Mouse (Mus musculus) fibroblast of lung, adult 2 months (primary cell): ENCODE results near the gene 4930556J24Rik.
"Not testable (repeated sequence)": the region's sequence is repeated elsewhere in the genome, so short reads cannot be mapped to it uniquely, and the experiment has no call there.

Source experiments
- DNase-seq: peaks from one replicate; pipeline ENCODE4 v3.0.0-alpha.2; 2011; ENCODE audit warnings: low read depth

4930556J24Rik gene

DNA sequence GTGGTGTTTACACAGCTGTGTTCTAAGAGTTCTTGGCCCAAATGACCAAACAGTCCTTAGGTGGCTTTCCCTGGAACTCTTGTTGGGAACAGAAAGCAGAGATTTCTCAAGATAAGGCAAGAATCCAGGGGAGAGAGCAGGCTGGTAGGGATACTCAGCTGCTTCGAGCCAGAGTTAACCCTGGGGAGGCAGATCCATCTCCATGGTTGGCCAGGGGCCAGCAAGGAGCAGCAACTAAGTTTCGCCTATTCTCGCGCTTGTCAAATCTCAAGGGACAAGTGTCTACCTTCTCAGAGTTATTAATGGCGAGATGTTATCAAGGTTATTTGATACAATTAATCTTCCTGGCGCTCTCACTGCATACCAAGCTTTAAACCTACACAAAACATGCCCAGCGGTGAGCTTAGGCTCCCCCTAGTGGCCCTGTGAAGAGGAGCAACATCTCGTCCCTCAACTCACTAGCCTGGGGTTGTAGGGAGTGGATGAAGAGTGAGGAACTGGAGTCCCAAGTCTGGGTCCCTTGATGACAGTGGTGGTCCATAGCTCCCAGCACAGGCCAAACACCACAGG is 55.2 kb downstream of the 4930556J24Rik start:
- DNase-seq, result no peak

DNA sequence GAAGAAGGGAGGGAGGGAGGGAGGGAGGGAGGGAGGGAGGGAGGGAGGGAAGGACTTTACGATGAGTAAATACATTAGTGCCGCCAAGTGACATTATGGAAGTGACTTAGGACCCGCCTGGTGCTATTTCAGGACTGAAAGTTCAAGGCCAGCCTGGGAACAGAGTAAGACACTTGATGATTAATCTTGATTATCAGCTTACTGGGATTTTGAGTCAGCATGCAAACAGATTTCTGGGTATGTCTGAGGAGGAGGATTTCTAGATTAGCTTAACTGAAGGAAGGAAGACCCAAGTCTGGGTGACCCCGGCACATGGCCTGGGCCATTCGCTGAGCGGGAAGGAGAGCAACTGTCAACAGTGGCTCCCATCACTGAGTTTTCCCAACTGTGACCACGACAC is 56.1 kb downstream of the 4930556J24Rik start:
- DNase-seq, result no peak

DNA sequence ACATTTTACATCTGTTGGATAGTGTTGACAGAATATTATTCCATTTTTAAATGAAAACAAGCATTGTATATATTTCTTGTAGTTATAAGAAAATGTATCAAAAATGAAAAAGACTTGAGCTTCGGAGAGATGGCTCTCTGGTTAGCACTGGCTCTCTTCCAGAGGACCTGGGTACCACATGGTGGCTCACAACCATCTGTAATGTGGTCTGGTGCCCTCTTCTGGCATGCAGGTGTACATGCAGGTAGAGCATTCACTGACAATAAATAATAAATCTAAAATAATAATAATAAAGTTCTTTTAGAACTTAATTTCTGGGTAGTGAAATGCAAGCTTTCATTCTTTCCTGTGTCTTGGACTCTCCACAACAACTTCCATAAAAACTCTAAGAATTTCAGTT is 57.8 kb downstream of the 4930556J24Rik start:
- no peak for DNase-seq

DNA sequence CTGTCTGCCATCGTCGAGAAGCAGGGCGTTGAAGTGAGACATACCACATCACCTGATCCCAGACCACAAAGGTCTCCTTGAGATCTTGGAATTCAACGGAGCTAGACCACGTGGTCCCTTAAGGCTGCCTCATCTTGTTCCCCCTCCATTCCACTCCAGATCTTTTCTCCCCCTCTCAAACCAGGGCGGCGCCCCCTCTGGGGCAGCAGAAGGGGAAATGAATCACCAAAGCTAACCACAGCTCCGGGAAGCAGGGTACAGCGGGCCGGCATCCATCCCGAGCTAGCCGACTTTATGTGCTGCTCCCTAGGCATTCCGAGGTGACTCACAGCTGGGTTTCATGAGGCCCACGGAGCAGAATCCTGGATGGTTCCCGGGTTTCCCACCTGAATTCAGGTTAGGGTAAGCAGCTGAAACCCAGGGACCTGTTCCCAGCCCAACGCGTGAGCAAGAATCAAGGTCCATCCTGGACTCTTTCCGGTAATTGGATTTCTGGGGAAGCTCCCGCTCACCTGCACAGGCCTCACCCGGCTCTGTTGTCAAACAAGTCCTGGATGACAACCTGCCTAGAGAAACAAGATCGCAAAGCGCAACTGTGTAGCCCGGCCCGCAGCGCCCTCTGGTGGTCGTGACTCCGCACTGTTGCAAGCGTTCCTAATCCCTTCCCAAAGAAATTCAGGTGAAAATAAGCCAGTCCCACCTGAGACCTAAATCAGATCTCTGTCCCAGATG is 62.3 kb downstream of the 4930556J24Rik start, which contains the start of gene Slc35e4:
Gene Slc35e4, minus strand, starts transcription at position 556 of the 732 bp plus-strand sequence.
- DNase-seq, result peak; percentile 92

DNA sequence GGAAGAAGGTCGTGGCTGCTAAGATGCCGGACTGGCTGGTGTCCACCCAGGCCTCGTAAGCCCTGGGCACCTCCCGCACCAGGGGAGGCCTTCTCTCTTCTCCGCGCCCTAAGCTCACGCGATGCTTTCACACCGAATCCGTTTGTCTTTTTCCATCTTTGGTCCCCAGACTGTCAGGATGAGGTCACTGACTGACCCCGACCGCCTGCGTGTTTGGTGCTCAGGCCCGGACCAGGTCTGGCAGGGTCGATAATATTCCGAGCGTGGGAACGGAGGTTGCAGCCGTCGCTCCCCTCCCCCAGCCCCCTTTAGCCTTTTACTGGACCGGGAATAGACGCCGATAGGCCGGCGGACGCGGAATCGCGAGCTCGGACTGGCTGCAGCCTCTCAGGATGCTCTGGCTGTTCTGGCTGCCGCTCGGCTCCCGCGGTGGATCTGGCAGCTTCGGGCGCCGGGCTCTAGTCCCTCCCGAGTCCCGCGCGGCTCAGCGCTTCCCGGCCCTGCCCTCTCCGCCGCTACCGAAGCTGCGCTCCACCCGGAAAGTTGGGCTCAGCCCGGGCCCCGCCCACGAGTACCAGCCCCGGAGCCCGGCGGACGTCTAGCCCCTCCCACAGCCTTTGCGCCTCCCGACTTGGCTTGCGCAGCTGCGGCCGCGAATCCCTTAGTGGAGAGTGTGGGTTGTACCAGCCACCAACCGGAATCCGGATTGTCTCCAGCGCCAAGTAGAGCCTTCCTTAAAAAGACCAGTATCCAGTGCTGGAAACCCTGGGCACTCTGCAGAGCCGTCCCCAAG is 63.1 kb downstream of the 4930556J24Rik start:
- DNase-seq, result peak; percentile 91

DNA sequence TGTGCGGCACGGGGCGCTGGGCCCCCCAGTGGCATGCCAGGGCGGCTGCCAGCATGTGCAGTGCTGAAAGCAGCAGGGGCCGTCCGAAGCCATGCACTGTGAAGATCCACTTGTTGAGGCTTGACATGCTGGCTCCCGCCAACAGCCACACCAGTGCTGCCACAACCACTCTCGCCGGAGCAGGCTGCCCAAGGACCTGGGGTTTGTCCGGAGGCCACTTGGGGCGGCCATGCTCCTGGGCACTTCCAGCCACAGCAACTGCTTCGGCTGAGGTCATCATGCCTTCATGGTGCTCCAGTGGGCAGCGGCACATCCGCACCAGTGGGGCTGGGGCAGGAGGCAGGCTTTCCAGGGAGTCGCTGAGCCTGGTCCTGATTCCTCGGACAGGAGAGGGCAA is 63.7 kb downstream of the 4930556J24Rik start:
- no peak for DNase-seq

DNA sequence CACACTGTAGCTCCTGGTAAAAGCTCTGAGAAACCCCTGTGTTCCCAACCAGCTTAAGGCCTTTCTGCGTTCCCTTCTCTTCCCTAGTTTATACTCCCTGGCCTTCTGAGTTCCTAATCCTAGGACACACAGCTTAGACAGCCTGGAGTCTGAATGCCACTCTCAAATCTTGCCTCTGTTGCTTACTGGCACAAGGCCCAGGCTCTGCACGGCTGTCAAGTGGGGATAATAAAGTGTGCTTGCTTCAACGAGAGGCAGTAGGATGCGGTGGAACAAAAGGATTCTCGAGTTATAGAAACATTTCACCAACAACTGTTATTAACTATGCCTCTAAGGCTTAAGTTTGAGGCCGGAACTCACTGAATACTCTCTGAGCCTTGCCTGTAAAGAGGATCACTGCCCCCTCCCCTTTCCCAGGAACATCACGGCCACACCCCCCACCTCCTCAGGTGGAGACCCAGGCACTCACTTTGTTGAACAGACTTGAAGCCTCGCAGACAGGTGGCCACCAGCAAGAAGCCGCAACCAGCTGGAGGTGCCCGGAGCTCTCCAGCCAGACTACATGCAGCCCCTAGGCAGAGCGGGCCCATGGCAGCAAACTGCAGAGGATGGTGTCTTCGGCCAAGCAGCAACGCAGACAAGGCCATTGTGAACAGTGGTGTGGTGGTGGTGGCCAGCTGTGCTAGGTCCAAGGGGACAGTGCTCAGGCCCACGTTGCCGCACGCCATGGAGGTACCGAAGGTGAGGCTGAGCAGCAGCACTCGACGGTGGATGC is 64.3 kb downstream of the 4930556J24Rik start:
- no peak for DNase-seq

DNA sequence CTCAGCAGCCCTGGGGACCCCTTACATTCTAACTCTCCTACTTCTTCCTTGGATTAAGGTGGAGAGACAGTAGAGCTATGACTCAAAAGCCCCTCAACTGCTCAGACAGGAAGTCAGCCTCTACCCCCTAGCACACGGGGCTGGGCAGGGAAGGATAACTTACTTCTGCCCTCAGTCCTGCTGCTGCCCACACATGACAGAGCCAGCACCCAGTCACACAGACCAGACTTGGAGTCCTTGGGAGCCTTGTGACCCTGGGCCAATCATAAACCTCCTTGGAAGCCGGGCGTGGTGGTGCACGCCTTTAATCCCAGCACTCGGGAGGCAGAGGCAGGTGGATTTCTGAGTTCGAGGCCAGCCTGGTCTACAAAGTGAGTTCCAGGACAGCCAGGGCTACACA is 65.1 kb downstream of the 4930556J24Rik start:
- not testable (repeated sequence) for DNase-seq

DNA sequence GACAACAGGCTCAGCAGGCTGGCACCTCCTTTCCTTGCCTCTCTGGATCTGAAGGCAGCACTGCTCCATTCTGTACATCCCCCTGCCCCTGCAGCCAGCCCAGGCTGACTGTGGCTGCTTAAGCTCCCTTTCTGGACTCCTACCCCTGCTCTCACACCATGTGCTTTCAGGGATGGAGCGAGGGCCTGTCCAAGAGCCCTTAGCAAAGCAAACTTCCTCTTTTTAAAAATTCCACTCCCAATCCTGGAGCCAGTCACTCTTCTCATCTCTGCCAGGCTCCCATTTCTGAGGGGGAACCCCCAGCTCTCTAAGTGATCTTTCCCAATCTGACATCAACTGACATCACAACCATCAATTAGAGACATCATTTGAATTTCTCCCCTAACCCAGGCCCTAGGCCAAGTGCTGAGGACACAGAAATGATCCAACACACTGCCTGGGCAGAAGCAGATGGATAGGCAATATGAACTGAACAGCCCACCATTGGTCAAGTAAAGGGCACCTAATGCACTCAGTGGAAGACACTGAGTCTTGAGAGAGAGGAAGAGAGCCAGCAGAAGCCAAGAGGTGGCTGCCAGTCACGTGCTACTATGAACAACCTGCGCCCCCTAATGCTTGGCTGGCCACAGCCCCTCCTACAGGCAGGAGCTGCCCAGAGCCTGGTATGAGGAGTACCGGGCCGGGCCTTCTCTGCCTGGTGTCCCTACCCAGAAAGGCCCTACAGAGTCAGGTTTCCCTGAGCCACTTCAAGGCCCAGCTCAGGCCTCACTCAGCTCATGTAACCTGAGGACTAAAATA is 65.9 kb downstream of the 4930556J24Rik start:
- DNase-seq, result no peak

DNA sequence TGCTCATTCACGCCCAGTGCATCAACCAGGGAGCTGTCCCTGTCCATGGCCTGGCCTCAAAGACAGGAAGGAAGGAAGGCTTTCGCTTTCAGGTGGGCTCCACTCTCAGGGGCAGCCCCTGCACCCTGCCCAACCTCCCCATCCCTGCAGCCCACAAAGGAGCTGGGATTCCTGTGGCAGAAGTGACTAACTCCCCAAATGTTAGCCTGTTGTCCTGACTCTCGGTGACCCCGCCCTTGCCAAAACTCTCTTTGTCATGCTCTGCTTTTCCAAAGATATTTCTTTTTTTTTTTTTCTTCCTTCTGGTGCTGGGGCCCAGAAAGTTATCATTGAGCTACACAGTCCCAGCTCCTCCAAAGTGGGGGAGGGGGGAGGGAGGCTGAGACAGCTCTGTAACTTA is 67.3 kb downstream of the 4930556J24Rik start:
- DNase-seq, result no peak

DNA sequence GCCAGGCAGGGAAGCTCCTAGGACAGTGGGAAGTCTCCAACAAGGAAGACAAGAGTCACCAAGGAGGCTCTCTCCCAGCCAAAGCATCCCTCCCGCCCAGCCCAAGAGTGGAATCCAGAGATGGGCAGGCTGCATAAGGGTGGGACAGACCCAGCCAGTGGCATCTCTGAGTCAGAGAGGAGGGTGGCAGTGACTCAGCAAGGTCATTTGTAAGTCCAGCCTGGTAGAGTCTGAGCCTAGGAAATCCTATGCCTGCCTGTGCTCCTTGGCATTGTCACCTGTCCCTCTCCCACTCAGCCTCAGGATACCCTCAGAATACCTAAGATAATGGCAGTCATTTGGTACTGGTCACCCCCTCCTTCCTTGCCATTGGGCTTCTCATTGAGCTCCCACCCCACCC is 71.1 kb downstream of the 4930556J24Rik start:
- DNase-seq, result no peak

DNA sequence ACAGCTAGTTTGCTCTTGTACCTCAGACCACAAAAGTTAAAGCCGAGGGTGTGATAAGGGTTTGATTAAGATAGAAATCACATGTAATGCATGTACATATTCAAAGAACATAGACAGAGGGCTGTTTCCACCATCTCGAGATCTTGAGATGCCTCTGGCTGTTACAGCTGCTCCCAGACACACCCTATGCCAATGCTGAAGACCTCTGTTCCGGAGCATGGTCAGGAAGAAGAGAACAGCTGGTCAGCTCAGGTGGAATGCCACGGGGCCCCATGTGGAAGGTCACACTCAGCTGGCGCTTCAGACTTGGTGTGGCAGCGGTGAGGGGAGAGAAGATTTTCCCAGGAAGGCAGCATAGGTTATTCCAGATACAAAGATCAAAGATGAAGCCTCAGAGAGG is 71.9 kb downstream of the 4930556J24Rik start:
- DNase-seq, result no peak

DNA sequence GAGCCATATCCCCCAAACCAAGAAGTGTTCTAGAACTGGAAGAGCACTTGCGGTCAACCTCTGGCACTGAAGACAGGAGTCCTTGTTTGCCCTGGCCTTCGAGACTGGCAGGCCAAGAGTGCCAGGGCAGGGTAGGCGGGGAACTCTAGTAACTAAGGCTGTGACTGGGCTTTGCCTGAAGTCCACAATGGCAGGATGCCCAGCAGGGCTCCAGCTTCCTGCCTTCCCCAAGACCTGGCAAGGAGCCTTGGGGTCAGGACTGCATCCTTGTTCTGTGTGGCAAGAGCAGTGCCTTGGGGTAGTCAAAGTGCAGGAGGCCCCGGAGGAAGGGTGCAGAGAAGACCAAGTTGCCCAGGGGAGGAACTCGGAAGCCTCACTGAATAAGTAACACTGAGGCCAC is 73.5 kb downstream of the 4930556J24Rik start:
- DNase-seq, result peak; percentile 90

DNA sequence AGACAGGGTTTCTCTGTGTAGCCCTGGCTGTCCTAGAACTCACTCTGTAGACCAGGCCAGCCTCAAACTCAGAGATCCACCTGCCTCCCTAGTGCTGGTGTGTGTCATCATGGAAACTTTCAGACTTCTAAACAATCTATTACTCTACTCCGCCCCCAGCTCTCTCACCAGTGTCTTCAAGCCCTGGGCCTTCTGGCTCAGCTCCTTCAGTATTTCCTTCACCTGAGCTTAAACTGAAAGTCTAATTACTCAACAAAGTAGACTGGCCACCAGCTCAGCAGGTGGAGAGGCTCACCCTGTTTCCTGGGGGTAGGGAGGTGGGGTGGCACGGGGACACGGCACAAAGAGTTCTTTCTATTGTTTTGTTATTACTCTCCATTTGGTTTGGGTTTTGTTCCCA is 74.1 kb downstream of the 4930556J24Rik start:
- DNase-seq, result no peak

DNA sequence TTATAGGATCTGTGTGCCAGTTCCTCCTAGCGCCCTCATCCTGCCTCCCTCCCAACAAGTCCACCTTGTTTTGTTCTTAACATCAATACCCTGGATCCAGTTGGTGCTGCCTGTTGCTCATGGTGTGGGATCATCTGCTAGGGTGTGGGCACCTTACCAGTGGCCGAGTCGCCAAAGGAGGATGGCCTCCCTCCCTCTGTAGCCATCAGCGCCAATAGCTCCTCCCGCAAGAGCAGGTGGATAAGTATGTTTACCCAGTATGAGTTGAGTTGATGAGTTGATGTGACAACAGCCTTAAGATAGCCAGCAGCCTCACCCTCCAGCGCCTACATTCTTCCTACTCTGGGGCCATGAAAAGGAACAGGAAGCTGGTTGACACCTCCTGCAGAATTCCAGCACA is 76.3 kb downstream of the 4930556J24Rik start:
- DNase-seq, result no peak

DNA sequence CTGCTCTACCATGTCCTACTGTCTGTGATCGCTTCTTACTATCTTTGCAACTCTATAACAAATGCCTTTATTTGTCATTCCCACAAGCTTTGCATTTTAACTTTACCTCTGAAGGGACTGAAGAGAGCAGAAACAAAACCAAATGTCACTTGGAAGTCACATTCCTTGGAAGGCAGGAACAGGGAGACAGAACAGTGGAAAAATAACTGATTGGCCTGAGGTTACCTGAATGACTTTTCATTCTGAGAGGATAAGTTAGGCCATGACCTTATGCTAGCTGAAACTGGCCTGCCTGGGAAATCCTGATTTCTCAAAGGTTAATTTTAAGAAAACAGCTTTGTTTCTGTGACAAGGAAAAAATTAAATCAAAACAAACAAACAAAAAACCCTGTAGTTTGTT is 80.6 kb downstream of the 4930556J24Rik start:
- DNase-seq, result no peak

DNA sequence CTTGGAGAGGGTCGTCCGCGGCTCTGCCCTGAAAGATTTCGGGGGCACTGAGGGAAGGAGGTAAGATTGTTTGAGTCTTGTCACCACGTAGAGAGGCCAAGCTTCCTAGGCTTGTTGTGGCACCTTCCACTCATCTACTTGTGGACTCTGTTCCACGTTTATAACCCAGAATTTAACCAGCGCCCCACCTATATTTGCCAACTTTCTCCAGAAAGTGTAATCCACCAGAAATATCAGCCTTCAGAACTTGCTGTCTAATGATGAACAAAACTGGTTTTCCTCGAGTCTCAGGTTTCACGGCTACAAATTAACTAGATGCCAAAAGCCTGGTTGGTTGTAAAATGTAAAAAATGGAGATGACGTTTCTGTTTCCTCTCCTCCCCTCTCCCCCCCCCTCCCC is 81.1 kb downstream of the 4930556J24Rik start:
- DNase-seq, result no peak

DNA sequence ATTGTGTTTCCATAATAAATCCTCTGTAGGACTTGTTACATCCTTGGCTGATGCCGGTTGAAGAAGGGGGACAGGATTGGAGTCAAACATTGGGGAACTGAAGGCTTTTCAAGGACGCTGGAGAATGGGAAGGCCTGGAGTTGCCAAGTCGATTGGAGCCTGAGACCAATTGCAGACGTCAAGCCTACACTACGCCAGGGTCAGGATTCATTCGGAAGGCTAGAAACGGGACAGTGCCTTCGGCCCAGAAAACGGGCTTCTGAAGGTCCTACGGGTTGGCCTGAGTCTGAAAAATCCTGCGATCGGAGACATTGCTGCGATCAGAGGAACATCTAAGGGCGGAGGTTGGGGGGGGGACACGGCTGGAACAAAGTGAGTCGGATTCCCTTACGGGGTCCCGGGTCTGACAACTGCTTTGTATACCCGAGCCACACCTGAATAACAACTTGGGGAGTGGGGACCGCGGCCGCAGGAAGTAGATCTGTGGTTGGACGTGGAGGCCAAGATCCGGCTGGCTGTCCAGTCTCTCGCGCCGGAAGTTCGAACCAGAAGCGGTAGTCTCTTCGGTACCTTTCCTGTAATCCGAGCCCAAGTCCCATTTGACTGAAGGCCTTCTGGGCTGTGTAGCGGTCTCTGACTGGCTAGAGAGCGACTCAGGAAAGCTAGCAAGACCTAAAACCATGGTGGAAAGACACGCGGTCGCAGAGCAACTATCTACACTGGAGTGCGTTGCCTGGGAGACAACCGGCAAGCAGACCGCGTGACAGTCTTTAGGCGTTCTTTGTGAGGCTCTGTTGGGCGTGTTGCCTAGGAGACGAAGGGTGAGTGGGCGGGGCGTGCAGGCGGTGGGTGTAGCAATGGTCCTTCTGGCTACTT is 81.9 kb downstream of the 4930556J24Rik start, which contains the start of the genes 4921536K21Rik and Dusp18:
Gene 4921536K21Rik, minus strand, starts transcription at position 693 of the 876 bp plus-strand sequence.
Gene Dusp18, plus strand, starts transcription at position 835 of the 876 bp plus-strand sequence.
- peak; percentile 79 for DNase-seq

DNA sequence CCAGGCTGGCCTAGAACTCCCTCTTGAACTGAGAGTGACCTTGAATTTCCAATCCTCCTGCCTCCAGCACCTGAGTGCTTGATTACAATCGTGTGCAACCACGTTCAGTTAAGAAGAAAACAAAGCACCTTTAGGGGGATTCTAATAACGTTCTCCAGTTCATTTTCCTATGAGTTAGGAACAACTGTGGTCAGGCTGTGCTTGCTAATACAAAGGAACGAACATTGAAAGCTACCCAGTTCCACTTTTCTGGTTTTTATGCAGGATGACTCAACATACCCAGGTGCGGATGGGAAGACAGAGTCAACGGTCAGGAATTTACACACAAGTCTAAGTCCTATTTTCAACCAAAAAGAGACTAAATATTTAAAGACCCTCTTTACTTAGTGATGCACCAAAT is 82.6 kb downstream of the 4930556J24Rik start:
- no peak for DNase-seq
